Comparison of ENCODE assay signal across 31 mouse cellular contexts in genomic region chr17:28514555-28514954, GRCm38 (mm10). TPM values are rescaled to one million over a fixed set of nuclear protein-coding genes. Genes with fewer than 3 reads are reported as not detected.
DNase-seq lines count a peak whose midpoint lies in the region; ATAC-seq and TF ChIP-seq lines count a peak whose summit lies in the region.
"Had no signal": no experiment of that assay in that cellular context is flagged by ENCODE, and none has a peak within 500 bp of the region (broad histone marks: within the 10 kb centered on the region; RNA-seq: fewer than 3 reads in every experiment).

No protein-coding gene starts in this region.

- TF ChIP-seq EP300 in lung, postnatal 0 days (IDR thresholded peaks at IDR 0.05), result no peak

- no peak for TF ChIP-seq CTCF in lung, postnatal 0 days (IDR thresholded peaks at IDR 0.05)

- H3K27ac ChIP-seq in lung, postnatal 0 days (ENCODE audit: low read length), result peak overlapping the region; percentile 82
- peak overlapping the region; percentile 88 for H3K27ac ChIP-seq in brown adipose tissue, adult 24 weeks (replicated peaks; ENCODE audit: low read depth, low read length)
- H3K27ac ChIP-seq: forebrain, embryonic 13.5 days; hindbrain, embryonic 15.5 days; neural tube, embryonic 13.5 days had no signal

- ATAC-seq in lung, postnatal 0 days, result no peak
- ATAC-seq: forebrain, embryonic 13.5 days; midbrain, embryonic 16.5 days had no signal

- no peak overlapping the region for H3K4me2 ChIP-seq in lung, postnatal 0 days (replicated peaks; ENCODE audit: low read depth, low read length)
- H3K4me2 ChIP-seq: forebrain, embryonic 13.5 days; hindbrain, embryonic 15.5 days; neural tube, embryonic 13.5 days had no signal

- H3K36me3 ChIP-seq in lung, postnatal 0 days (ENCODE audit: insufficient read depth, low read length), result no peaks in the 10 kb centered on the region
- H3K36me3 ChIP-seq: hindbrain, embryonic 15.5 days; neural tube, embryonic 13.5 days had no signal

- H3K9ac ChIP-seq in lung, postnatal 0 days (replicated peaks; ENCODE audit: low read depth), result no peak overlapping the region
- H3K9ac ChIP-seq: forebrain, embryonic 13.5 days; hindbrain, embryonic 15.5 days; neural tube, embryonic 13.5 days had no signal

- WGBS in lung, postnatal 0 days, result 73% methylated on average over 5 of the region's 5 CpGs

- H3K9me3 ChIP-seq in lung, postnatal 0 days (ENCODE audit: low read length), result no peaks in the 10 kb centered on the region
- H3K9me3 ChIP-seq: forebrain, embryonic 13.5 days; hindbrain, embryonic 15.5 days; neural tube, embryonic 13.5 days had no signal

- peak; percentile 94 for DNase-seq in heart, adult 11 months
- no peak for DNase-seq in heart, adult 9 months (ENCODE audit: low spot score in 2 of 2)
- peak; percentile 24 for DNase-seq in kidney, adult 9 months
- no peak for DNase-seq in kidney, postnatal 36 days
- no peak for DNase-seq in lung, postnatal 0 days (ENCODE audit: low spot score)
- no peak for DNase-seq in lung, postnatal 4 days
- DNase-seq in adrenal gland, adult 8-10 months, result no peak
- DNase-seq: cerebellum, adult 9-10 months; heart, postnatal 4 days; lung, adult 2 months; retina, postnatal 1 day; right cerebral cortex, postnatal 25 days; thymus, adult 18-20 months had no signal

- H3K27me3 ChIP-seq in lung, postnatal 0 days (replicated peaks; ENCODE audit: insufficient read depth, low read length), result no peaks in the 10 kb centered on the region

- peaks cover 55% of the 10 kb centered on the region for H3K4me1 ChIP-seq in lung, postnatal 0 days (ENCODE audit: insufficient read depth, low read depth, low read length)
- peaks cover 27% of the 10 kb centered on the region for H3K4me1 ChIP-seq in brown adipose tissue, adult 24 weeks (ENCODE audit: control insufficient read depth, insufficient read depth, insufficient read length, low read length)

- H3K4me3 ChIP-seq in lung, postnatal 0 days (ENCODE audit: low read depth, low read length), result no peak overlapping the region
- H3K4me3 ChIP-seq in brown adipose tissue, adult 24 weeks (ENCODE audit: insufficient read depth, low read depth, low read length), result no peak overlapping the region
- H3K4me3 ChIP-seq: forebrain, embryonic 13.5 days; hindbrain, embryonic 15.5 days; myocyte; neural tube, embryonic 13.5 days had no signal

RNA-seq across cellular contexts. Expression of gene Fkbp5, which starts 2.8 kb away (rescaled TPM):
- 15.8 and 26.9 TPM in 2 replicates for polyA plus RNA-seq in lung, postnatal 0 days (2015; fragmentation: Nextera tagmentation; extraction: Ambion mirVana)
- 3.9 and 4.1 TPM in 2 replicates for polyA plus RNA-seq in brown adipose tissue, adult 24 weeks (2012; ENCODE audit: insufficient read depth, insufficient read length, missing spikeins)
- 100 to 1,000 TPM in 2 of 4 experiments, 10 to 100 TPM in 2; 77.9 to 150 (median 98.7) TPM for total RNA-seq in adrenal gland, adult 8-10 months (2022)

RNA-seq across cellular contexts. Expression of gene Armc12, which starts 16.1 kb away (rescaled TPM):
- polyA plus RNA-seq in lung, postnatal 0 days (2015; fragmentation: Nextera tagmentation; extraction: Ambion mirVana), result not detected in 2 replicates
- not detected in 2 replicates for polyA plus RNA-seq in brown adipose tissue, adult 24 weeks (2012; ENCODE audit: insufficient read depth, insufficient read length, missing spikeins)
- total RNA-seq in adrenal gland, adult 8-10 months (2022), result not detected
- total RNA-seq: adrenal gland, postnatal 14 days; gastrocnemius, adult 8-10 months; granulocyte monocyte progenitor cell, adult 5-6 weeks; heart, postnatal 4 days; layer of hippocampus, adult 8-10 months; left cerebral cortex, postnatal 36 days; megakaryocyte-erythroid progenitor cell, adult 5-6 weeks had no signal
- polyA plus RNA-seq: embryonic facial prominence, embryonic 14.5 days; forebrain, embryonic 13.5 days; frontal cortex, adult 2 months; heart, embryonic 14.5 days; hindbrain, embryonic 15.5 days; lung, adult 2 months; midbrain, embryonic 16.5 days; myocyte; neural tube, embryonic 13.5 days; stomach, embryonic 14.5 days had no signal

RNA-seq across cellular contexts. Expression of gene Clpsl2, which starts 34.7 kb away (rescaled TPM):
- polyA plus RNA-seq in lung, postnatal 0 days (2015; fragmentation: Nextera tagmentation; extraction: Ambion mirVana), result not detected in 2 replicates
- polyA plus RNA-seq in brown adipose tissue, adult 24 weeks (2012; ENCODE audit: insufficient read depth, insufficient read length, missing spikeins), result not detected in 2 replicates
- total RNA-seq in adrenal gland, adult 8-10 months (2022), result not detected
- total RNA-seq: adrenal gland, postnatal 14 days; gastrocnemius, adult 8-10 months; granulocyte monocyte progenitor cell, adult 5-6 weeks; heart, postnatal 4 days; layer of hippocampus, adult 8-10 months; left cerebral cortex, postnatal 36 days; megakaryocyte-erythroid progenitor cell, adult 5-6 weeks had no signal
- polyA plus RNA-seq: embryonic facial prominence, embryonic 14.5 days; forebrain, embryonic 13.5 days; frontal cortex, adult 2 months; heart, embryonic 14.5 days; hindbrain, embryonic 15.5 days; limb, embryonic 14.5 days; lung, adult 2 months; midbrain, embryonic 16.5 days; myocyte; neural tube, embryonic 13.5 days; stomach, embryonic 14.5 days had no signal

RNA-seq across cellular contexts. Expression of gene Clps, which starts 46.0 kb away (rescaled TPM):
- polyA plus RNA-seq in lung, postnatal 0 days (2015; fragmentation: Nextera tagmentation; extraction: Ambion mirVana), result 0.32 and 0.42 TPM in 2 replicates
- not detected in 2 replicates for polyA plus RNA-seq in brown adipose tissue, adult 24 weeks (2012; ENCODE audit: insufficient read depth, insufficient read length, missing spikeins)
- total RNA-seq in adrenal gland, adult 8-10 months (2022), result not detected
- total RNA-seq: adrenal gland, postnatal 14 days; gastrocnemius, adult 8-10 months; granulocyte monocyte progenitor cell, adult 5-6 weeks; heart, postnatal 4 days; layer of hippocampus, adult 8-10 months; left cerebral cortex, postnatal 36 days; megakaryocyte-erythroid progenitor cell, adult 5-6 weeks had no signal
- polyA plus RNA-seq: brain, embryonic 14.5 days; embryonic facial prominence, embryonic 14.5 days; heart, embryonic 14.5 days; midbrain, embryonic 16.5 days; myocyte; neural tube, embryonic 13.5 days had no signal

Comparison
In these comparisons a context has a peak if more than half of its experiments do, and no peak if none do; other contexts are left out.
1. DNase-seq: peak in heart, adult 11 months (single experiment) and kidney, adult 9 months (single experiment); none in heart, adult 9 months (0 of 2), kidney, postnatal 36 days (0 of 2), lung, postnatal 0 days (single experiment), lung, postnatal 4 days (0 of 2) and adrenal gland, adult 8-10 months (single experiment).